Mouse (Mus musculus): ENCODE measurements at regions not wholly inside any gene's neighbourhood (a gene's known extent, or its start where the extent isn't known, plus 50 kb on each side); places are given as distances from the start of the nearest gene placed in this dataset.
"Not testable (repeated sequence)": the region's sequence is repeated elsewhere in the genome, so short reads cannot be mapped to it uniquely, and the experiment has no call there.

DNA sequence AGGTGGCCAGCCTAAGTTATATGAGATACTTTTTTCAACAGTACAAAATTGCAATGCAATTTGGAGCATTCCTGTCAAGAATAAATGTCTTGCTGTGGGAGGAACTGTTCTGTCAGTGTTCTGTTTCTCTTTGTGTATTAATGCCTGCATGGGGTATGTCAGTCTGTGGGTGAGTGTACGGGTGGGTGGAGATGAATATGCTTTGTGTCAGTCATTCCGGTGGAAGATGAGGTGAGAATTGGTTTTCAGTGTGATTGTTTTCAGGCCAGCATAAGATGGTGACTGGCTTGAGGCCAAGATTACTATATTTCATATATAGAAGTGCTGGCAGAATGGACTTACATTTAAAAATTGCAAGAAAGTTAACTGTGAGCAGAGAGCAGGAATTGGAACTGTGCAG is 184.0 kb downstream of the Frk start:
- DNase-seq (ENCODE audit: low spot score) = no peak

DNA sequence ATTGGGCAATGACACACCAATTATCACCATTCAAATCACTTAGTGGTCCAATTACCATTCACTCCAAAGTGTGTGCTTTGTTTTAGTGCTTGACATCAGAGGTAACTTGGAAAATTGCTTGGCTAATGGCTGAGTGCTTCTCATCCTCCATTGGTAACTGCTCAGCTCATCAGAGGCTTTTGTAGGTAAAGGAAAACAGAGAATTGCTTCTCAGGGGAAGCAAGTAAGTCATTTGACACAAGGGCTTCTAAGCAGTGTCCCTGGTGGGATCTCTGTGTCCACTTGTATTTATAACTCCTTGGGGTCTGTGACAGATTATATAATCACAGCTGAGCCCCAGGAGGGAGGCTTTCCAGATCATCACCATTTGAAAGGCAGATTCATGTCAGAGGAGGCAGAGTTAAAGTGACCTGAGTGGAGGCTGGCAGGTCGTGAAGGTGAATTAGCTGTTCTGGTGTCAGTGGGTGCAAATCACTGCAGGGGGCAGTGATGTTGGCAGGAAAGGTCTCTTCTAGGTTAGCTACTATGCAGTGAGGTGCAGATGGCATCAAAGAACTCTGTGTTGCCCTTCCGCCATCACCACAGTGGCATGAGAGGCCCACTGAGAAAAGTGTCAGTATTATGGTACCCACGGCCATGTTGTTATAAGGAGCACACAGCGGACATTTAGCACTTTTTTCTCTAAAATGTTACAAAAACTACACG is 184.7 kb downstream of the Frk start:
- peak; percentile 18 for DNase-seq (ENCODE audit: low spot score)

DNA sequence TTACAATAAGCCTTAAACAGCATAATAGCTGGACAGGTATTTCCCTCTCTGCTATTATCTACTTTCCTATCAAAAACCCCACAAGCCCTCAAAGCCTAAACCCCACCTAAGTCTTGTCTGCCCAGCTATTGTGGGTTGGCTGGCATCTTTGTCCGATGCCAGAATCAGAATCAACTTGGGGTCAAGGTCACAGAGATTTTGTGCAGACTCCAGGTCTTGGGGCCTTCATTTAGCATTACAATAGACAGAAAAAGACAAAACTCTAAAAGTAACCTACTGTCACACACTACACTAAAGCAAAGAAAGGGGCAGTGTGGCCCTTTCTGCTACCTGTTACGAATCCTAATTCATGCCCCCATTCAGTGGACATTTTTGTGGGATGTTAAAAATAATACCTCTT is 188.6 kb downstream of the Frk start:
- no peak for DNase-seq (ENCODE audit: low spot score)

DNA sequence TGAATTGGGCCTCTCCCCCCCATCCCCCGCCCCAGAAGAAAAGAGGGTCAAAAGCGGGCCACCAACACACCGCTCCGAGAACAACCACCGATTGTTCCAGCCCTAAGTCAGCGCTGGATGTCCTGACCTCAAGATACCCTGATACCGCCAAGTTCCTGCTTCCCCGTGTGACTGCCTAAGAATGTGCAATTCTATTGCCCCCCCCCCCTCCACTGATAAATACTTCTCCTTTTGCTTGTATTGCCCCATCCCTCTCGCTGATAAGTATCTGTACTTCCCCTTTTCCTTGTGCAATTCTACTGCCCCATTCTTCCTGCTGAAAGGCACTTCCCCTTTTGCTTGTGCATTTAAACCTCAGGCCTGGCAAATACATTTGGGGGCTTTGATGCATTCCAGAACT is 216.2 kb downstream of the Frk start:
- DNase-seq (ENCODE audit: low spot score) = not testable (repeated sequence)

DNA sequence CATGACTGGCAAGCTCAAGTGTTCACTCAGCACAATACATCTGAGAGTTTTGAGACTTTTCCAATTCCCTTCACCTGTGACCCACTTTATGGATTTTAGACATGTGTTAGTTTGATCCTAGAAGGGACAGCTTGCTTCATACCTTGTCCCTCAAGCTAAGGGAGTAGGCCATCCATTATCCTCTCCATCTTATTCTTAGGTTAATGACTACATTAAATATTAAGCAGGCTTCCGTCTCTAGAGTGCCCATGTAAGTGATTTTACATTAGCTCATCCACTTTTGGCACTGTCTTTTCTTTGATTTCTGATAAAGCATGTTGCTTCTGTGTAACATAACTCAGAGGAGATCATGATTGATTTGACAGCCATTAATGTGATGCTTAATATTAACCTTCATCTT is 218.8 kb downstream of the Frk start:
- DNase-seq (ENCODE audit: low spot score) = peak; percentile 58

DNA sequence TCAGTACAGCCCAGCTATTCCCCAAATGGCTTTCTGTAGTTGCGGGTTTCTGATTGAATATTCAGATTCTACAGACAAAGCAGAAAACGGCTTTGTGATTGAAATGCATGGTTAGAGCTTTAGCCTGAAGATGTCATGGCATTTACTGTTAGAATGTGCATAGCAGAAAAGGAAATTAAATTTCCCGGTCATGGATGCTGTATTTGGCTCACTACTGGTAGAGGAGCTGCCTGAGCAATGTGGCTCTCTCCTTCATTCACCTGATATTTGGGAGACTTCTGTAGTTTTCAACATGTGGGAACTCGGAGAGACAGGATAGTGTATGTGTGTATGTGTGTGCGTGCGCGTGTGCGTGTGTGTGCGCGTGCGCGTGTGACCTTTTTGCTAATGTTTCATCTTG is 222.2 kb downstream of the Frk start:
- no peak for DNase-seq (ENCODE audit: low spot score)

DNA sequence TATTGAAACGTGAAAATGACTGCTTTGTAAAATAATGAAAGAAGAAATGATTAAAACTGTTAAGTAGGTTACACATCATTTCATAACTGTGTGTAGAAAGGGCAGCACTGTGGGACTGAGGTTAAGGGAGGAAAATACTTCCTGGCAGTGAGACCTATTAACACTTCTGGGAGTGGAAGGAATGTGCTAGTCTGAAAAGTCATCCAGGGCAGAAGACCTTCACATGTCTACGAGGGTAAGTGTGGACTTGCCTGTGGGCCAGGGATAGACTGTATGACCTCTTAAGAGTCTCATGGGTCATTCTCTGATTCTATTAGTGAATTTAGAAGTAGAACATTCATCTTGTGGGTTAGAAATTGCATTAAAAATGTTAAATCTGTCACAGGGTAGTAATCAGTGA is 248.1 kb downstream of the Frk start:
- DNase-seq (ENCODE audit: low spot score) = no peak

DNA sequence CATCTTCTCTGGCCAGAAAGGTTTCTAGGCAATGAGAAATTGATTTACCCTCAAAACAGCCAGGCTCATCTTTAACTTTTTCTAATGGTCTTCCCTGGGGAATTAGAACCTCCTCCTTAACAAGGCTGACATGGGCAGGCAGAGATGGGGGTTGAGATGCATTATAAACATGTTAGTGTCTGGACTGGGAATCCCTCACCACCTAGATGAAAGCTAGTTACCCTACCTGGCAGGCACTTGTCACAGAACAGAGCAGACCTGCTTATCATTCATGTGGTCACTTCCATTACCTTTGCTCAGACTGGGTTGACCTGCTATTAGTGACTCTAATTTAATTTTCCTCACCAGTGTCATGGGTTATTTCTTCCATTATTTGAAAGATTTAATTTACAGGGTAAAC is 279.2 kb downstream of the Frk start:
- DNase-seq (ENCODE audit: low spot score) = peak; percentile 3

DNA sequence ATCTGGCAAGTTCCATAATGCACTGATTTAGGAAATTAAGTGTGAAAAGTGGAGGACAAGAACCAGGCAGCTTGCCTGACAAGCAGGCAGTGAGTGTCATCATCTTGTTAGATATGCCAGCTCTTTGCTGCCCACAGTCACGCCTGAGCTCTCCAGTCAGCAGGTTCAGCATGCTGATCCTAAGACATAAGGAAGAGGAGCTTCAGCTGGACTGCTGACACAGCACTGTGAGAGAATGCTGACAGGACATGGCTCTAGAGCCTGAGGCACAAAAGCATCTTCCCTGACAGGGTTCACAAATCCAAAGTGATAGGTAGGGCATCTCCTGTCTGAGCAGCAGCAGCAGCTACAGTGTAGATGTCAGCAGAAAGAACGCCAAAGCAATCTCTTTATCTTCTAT is 308.9 kb downstream of the Frk start:
- no peak for DNase-seq (ENCODE audit: low spot score)

DNA sequence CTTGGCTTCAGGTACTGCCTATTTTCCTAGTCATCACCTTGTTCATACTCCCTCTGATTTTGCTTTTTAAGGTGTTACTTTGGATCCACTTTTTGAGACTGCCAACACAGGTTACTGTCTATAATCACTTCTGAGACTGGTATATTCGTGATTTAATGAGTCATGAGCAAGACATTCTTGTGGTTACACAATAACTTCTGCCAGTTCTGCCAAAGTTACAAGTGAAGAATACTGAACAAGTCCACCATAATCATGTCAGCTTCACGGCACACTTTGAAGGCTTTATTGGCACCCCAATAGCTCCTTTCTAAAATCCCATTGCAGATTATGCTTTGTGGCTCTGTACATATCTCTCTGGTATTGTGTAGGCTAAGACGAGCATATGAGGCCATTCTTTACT is 327.9 kb downstream of the Frk start:
- DNase-seq (ENCODE audit: low spot score) = no peak

DNA sequence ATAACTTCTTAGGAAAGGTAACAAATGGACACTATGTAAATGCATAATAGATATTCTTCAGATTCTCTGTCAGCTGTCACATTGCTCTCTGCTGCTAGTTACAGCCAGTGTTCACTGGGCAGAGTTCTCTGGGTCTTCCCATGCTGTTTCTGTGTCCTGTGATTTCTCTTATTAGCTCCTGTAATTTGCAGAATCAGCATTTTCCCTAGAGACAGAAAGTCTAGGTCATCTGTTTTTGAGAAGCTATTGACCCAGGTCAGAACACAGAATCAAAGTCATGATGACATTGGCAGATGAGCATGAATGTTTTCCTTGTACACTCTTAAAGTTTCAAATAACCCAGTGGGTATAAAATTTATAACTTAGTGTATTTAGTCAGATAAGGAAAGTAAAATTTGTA is 340.9 kb downstream of the Frk start:
- DNase-seq (ENCODE audit: low spot score) = no peak

DNA sequence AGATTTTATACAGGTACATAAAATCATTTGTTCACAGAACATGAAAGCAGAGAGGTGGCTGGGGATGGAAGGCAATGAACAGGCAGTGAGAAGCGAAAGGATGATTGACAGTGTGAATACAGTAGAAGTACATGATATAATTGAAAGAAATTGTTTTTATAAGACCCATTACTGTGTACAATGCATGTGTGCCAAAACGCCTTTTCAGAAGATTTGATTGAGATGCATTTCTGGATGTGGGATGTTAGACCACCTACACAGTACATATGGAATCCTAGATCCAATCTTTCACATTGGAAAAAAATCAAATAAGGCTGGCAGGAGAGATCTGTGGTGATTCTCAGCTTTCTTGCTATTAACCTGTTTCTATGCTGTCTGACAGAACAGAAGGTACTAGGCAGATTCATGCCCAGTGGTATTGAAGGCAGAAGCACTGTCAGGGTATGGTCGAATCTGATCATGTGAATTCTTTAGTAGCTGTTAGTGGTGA is 358.9 kb downstream of the Frk start:
- DNase-seq (ENCODE audit: low spot score) = no peak

DNA sequence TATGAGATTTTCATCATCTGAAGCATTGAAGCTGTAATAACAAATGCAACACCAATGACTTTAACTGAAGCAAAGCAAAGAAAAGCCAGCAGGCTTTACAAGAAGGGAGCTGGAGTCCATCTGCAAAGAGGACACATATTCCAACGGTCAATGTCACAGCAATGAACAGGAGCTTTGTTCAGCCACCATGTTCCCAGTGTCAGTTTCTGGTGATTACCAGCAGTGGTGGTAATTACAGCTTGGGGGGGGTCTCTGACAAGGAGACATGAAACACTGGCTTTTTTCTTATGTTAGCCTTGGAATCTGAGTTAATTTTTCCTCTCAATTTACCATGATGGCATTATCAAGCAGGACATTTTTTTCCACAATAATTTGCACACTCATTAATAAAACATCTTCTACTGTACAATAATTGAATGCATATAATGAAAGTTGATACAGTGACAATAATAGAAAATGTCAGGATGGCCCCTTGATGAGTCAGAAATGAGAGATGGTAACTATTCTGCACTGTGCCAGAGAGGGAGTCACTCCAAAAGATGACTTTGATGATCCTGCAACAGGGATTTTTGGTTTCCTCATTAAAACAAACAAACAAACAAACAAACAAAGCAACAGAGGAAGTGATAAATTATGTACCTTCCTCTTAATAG is 373.4 kb downstream of the Frk start:
- peak; percentile 29 for DNase-seq (ENCODE audit: low spot score)

DNA sequence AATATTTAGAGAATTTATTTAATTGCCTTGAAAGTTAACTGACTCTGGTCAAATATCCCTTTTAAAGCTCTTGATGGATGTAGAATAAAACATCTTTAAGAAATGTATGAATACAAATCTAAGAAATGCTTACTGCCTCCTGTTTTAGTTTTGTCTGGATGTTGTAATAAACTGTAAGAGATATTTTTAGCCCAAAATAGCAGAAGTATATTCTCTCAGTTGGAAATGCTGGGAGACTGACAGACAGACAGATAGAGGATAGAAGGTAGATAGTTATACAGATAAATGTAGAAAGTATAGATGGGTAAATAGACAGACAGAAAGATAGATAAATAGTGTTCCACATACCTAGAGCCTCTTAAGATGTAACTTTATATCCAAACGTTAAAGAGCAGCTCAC is 379.5 kb downstream of the Frk start:
- DNase-seq (ENCODE audit: low spot score) = no peak

DNA sequence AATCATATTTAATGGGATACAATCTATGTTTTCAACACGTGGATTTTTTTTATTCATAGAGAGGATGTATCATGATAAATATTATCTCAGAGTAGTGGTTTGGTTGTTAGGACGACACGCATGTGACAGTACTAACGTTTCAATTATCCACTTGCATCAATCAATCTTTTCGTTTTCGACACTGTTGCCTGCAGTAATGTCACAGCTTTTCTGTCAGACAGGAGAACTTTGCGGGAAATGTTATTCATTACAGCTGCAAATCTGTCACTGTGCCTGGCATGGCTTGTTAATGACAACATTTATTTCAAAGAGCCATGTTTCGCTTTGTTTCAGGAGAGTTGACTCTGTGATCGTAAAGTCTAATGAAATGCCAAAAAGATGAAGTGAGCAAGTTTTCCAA is 388.7 kb downstream of the Frk start:
- no peak for DNase-seq (ENCODE audit: low spot score)

DNA sequence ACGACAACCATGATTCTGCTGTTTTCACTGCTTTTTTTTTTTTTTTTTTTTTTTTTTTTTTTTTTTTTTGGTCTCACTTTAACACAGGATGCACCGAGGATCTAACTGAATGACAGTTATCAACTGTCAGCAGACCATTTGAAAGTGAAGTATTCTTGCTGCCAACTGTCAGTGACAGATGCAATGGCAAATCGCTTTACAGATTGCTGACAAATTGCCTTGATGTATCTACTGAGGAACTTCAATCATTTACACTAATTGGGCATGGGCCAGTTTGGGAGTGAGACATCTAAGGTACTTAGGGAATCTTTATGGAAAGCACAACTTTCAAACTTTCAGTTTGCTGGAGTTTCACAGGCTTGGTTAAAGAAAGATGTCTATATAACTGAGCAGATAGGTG is 395.3 kb downstream of the Frk start:
- DNase-seq (ENCODE audit: low spot score) = no peak

DNA sequence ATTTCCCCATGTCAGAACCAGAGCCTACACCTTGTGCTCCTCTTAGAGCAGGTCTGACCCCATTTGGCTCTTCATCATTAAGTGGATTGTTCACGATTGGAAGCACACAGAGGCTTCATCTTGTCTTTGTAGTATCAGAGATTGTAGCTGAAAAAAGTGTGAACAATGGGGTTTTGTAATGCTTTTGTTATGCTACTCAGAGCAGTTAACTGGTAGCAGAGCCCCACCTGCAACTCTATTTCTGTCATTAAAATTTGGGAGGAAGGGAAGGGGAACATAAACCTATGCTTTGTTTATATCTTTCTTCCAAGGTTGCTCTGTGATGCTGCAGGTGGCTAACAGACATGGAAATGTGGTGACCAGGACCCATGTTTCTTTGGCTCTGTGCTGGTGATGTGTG is 404.4 kb downstream of the Frk start:
- peak; percentile 4 for DNase-seq (ENCODE audit: low spot score)

DNA sequence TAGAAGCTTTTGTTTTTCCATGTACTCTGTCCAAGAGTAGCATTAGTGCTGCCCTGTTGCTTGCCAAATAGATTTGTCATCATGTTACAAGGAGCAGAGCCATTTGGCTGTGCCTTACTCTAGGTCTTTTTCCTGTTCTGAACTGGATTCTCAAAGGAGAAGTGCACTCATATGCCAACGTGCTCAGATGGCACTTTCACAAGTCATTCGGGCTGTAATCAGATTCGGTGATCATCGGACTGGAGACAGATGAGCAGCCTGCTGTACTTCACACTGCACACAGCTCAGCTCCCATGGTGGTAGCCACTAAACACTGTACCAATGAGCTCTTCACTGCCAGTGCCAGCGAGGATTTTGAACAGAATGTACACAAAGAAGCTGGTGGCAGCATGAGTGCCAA is 421.1 kb downstream of the Frk start:
- DNase-seq (ENCODE audit: low spot score) = no peak

DNA sequence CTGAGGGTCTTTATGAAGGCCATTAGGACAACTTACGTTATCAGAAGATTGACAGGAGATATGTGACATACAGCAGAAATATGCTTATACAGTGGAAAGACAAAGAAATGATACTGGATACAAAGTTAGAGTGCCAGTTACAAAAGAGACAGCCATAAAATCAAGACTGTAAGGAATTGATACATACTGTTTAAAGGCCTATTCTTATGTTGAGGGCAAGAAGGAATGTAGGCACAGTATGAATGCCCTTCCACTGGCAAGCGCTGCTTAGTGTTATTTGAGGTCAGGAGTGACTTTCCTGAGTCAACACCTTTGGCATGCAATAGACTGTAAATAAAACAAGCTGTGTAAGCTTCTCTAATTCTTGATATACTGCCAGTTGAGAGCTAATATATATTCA is 421.5 kb downstream of the Frk start:
- no peak for DNase-seq (ENCODE audit: low spot score)

DNA sequence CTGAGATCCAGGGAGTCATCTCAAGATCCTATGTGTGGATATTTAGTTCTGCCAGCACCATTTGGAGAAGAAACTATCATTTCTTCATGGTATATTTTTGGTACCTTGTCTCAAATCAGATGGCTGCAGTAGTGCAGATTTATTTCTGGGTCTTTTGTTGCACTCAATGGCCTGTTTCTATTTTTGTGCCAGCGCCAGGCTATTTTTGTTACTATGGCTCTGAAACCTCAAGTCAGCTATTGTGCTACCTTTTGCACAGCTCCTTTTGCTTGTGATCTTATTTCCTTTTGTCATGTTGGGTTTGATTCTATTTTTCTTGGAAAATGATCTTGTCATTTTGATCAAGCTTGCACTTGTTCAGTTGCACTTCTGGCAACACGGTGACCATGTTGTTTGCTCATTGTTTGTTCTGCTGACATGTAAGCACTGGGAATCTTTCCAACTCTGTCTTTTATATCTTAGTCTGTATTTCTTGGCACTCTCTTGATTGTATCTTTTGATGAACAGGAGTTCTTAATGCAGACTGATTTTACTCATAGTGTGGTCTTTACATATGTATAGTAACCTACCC is 429.0 kb downstream of the Frk start:
- no peak for DNase-seq (ENCODE audit: low spot score)
